Mouse (Mus musculus) erythroid progenitor cell, adult 5-6 weeks (primary cell): ENCODE data around the gene Xkr7. TPM values are rescaled to one million over a fixed set of nuclear protein-coding genes. Genes with fewer than 3 reads are reported as not detected.

Experiments used
- ATAC-seq: replicated peaks from 2 replicates; pipeline ENCODE4 v1.8.0; 2016; ENCODE audit warnings: moderate number of reproducible peaks, mild to moderate bottlenecking, moderate TSS enrichment, inconsistent platforms; ENCODE audit not compliant: poor library complexity, low FRiP score, severe bottlenecking
- total RNA-seq, 2 experiments: library from RNA; stranded (forward) in 1 of 2; stranded (reverse) in 1 of 2; fragments of 150-400 nt in 1 of 2; fragments of 186-747, 209-891 nt in 1 of 2; gene quantifications; 2 replicates each; pipeline versions ENCODE4 v1.2.3 to v1.2.4; 2015 to 2017; ENCODE audit warnings: low replicate concordance in 2 of 2

Xkr7 gene
- total RNA-seq, 2 experiments from 2014 or later: not detected

- ATAC-seq: no peak
Measured at GRCm38 (mm10) chr2:153032083-153032842, 611 bp downstream of the Xkr7 start.

DNA sequence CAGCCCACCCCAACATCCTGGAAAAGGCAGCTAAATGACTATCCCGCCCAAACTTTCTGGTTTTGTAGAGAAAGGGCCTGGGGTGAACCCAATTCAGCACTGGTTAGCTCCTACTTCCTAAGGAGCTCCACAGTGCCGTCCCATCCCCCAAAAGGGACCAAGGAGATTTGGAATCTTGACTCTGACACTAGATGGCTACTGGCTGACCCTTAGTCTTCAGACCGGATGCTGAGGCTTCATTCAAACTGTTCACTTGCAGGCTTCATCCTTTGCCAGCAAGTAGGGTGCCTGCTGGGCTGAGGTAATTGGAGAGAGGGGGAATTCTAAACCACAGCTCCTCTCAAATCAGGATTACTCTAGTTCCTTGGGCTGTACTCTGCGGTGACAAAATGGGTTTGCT is 1.3 kb downstream of the Xkr7 start:
- no peak for ATAC-seq

DNA sequence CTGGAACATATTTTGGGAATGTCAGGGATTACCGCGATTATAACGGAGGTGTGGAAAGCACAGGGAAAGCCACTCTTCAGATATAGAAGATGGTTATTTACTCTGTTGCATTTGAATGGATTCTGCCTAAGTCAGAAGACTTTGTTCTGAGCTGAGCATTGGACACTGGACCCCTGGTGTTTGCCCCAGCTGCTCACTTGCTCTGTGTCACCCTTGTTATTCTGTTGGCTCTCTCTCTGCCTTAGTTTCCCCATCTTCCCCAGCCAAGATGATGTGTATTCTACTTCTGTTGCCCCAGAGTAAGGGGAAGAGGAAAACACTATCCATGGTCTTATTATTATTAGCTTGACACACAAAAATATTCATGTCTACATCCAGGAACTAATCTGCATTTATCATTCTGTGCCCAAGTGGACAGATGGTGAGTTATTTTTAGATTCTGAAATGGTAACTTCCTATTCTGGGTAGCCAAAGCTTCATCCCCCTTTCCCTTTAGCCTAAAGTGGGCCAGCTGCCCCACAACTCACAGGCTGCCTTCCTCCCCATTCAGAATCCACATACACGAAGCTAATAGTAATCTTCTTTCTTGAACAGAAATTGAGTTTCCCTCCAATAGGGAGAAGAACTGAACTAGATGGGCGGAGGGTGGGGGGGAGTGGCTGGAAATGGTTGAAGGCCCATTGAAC is 2.0 kb downstream of the Xkr7 start:
- ATAC-seq: no peak

- ATAC-seq: no peak
Measured at GRCm38 (mm10) chr2:153036690-153037089, 5.0 kb downstream of the Xkr7 start.

- no peak for ATAC-seq
Measured at GRCm38 (mm10) chr2:153043886-153044285, 12.2 kb downstream of the Xkr7 start.

GRCm38 (mm10) chr2:153045884-153046299 is 14.2 kb downstream of the Xkr7 start:
- no peak for ATAC-seq

DNA sequence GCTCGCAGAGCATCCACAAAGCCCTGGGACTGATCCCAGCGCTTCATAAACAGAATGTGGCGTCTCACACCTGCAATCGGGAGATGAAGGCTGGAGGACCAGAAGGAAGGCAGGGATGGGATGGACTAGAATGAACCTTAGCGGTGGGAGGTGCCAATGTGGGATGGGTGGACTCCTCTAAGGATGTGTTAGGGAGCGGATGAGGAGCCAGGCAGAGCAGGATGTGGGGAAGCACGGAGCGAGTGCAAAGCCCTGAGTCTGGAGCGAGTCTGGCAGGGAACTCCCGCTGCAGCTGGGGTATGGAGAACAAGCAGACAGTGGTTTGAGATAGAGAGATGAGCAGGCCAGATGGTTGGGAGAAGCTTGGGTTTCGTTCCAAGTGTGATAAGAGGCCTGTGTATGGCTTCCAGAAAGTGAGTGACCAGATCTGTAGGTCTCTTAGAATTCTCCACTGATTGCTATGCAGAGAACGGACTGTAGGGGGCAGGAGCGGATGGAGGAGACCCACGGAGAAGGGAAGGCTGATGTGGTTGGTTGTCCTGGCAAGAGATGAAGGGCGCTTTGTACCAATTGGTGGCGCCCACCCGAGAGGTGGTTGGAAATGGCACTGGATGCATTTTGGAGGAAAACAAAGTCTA is 16.3 kb downstream of the Xkr7 start:
- no peak for ATAC-seq

DNA sequence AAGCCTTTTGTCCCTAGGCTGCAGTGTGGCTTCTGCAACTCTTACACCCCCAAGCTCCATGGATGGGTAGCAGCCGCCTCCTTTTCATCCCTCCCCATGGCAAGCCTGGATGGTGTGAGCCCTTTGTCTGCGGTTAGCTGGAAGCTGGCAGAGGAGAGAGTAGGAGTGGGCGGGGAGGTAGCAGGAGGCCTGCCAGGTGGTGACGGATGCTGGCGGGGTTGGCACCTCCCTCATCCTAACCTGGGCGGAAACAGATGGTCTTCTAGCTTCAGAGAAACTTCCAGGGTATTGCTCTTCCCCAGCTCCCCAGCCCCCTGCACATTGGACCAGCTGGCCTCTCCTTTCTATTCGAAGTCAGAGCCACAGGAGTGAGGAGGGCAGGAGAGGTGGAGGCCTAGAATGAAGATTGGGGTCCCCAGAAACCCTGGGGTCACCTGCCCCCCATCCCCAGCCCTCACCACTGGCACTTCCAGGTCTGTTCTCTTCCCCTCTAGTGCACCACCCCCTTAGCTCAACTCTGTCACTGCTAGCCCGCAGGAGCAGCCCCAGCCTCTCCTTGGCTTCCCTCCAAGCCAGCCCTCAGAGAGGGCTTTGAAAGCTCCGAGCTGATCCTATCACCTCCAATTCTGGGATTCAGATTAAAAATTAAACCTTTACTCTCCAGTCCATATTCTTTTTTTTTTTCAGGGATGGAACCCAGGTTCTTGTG is 17.8 kb downstream of the Xkr7 start:
- ATAC-seq: no peak

GRCm38 (mm10) chr2:153049997-153050358 is 18.3 kb downstream of the Xkr7 start:
- ATAC-seq: no peak

DNA sequence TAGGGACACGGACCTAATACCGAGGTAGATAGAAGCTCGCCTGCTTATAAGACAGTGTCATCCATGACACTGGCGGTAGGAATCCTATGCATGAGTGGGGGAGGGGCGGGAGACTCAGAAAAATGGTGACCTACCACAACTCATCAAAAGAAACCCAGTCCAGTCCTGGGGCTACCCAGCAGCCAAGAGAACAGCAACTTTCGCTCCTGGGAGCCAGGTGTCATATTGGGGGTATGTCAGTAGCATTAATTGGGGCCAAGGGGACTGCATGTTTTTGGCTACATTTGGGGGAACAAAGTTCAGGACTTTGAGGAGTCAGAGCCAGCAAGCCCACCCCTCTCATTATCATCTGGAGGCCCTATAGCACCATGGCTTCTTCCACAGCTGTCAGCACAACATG is 19.4 kb downstream of the Xkr7 start:
- ATAC-seq: no peak

DNA sequence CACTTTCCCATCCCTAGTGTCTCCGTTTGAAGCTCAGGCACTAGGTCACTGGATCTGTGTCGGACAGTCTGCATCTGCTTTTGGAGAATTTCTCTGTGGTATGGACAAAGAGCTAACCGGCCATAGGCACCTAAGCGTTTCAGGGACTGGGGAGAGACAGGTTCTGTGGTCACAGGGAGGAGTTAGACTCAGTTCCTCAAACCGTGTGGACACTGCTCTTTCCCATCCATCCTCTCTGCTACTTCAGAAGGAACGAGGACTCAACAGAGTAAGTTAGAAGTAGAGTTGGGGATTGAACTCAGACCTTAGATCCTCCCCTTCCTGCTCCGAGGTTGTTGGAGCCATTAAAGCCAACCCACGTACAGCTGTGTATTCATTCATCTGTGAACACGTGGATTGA is 19.9 kb downstream of the Xkr7 start:
- ATAC-seq: no peak

- no peak for ATAC-seq
Measured at GRCm38 (mm10) chr2:153052700-153053351, 21.2 kb downstream of the Xkr7 start.

DNA sequence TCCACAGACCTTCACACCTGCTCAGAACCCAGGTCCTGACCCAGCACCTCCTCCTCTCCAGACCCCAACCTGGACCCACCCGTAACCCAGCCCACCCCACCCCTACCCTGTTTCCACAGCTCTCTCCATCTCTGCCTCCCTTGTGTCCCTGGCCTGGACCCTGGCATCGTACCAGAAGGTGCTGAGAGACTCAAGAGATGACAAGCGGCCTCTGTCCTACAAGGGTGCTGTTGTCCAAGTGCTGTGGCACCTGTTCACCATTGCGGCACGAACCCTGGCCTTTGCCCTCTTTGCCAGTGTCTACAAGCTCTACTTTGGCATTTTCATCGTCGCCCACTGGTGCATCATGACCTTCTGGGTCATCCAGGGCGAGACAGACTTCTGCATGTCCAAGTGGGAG is 22.2 kb downstream of the Xkr7 start:
- ATAC-seq: no peak

GRCm38 (mm10) chr2:153055270-153055920 is 23.7 kb downstream of the Xkr7 start:
- no peak for ATAC-seq

- ATAC-seq: no peak
Measured at GRCm38 (mm10) chr2:153058365-153058764, 26.7 kb downstream of the Xkr7 start.

DNA sequence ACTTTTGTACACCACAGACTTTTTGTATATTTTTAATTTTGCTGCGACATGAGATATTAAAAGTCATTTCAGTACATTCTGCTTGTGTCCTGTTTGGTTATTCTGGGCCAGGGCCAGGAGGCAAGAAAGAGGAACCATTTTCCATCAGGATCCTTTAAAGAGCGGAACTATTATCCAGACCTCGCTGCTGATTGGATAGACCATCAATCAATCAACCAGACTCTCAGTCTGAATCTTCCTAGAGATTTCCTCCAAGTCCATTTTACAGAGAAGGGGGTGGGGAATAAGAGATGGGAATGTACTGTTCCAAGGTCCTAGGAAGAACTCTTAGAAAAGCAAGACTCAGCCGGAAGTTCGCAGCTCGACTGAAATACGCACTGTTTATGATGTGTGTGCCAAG is 28.6 kb downstream of the Xkr7 start:
- ATAC-seq: no peak

DNA sequence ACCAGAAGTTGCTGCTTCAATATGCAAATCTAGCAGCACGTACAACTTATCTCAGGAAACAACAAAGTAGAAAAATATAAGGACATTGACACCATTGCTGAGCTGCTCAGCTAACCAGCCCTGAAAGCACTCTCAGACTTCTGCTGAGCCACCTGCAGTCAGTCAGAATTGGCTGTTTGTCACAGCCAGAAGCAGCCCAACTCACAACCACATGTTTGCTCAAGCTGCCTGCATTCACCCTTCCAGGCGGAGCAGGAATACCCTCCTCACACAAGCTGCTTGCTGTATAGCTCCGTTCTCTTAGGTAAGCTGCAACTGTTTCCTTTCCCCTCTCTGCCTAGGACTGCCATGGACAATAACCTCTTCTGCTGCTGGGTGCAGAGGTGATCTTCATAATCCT is 31.7 kb downstream of the Xkr7 start:
- ATAC-seq: no peak

DNA sequence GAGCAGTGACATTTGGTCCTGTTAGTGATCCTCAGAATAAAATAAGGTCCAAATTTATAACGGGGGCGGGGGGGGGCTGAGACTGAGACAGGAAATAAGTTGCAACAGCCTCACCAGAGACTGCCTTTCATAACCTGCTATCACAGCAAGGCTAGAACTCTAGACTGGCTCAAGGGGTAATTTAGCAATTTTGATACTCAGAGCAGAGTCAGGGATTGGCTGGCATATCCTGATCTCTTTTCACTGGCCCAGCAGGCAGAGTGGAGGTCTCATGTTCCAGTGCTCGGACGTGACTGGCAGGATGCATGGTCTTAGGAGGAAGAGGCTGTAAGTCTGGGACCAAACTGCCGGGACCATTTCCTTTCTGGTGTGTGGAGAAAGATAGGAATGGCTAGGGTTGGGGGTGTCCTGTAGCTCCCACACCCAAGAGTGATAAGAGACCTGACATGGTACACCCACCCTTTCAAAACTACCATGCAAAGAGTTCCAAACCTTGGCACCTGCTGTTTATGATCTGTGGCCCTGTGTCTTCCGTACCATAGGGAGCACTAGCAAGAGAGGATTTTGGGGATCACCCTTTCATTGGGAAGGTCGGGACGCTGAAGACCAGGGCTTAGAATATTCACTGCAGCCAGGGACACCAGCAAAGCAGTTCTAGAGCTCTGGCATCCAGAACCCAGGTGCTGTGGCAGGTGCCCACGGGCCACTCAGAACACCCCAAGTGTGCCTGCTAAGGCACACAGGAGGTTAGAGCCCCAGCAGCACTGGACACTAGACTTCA is 32.7 kb downstream of the Xkr7 start:
- ATAC-seq: no peak
